Mouse (Mus musculus): ENCODE data around the gene Akirin1.

- TF ChIP-seq CTCF (IDR thresholded peaks at IDR 0.05; ENCODE audit: control insufficient read depth, insufficient read depth, insufficient replicate concordance, low read depth, low read length) (no peak), POLR2A (IDR thresholded peaks at IDR 0.05; ENCODE audit: control insufficient read depth, low read depth, low read length) (no peak)
Observed at GRCm38 (mm10) chr4:123686368-123687024, 63.6 kb downstream of the Akirin1 start.

All from testis, adult 2 months (tissue).